Mouse (Mus musculus) left cerebral cortex, postnatal 36 days (tissue): Measurements from ENCODE around the gene Desi1. TPM values are rescaled to one million over a fixed set of nuclear protein-coding genes. Genes with fewer than 3 reads are reported as not detected.

Experiments
- DNase-seq, 2 experiments: peaks; one replicate each; pipeline ENCODE4 v3.0.0; 2021 to 2022; ENCODE audit warnings: low spot score in 2 of 2, mixed read lengths in 1 of 2
- intact Hi-C: fragments of 180-260 bp; cut with DNase I; formaldehyde crosslinking; loops from one replicate; pipeline ENCODE4 v1.15.1; 2025
- total RNA-seq, 2 experiments: library from RNA; stranded (reverse); gene quantifications; 2 replicates each; pipeline ENCODE4 v1.2.3; 2021

The Desi1 gene
- total RNA-seq = 100 to 1,000 TPM; 103 to 118 TPM

DNA sequence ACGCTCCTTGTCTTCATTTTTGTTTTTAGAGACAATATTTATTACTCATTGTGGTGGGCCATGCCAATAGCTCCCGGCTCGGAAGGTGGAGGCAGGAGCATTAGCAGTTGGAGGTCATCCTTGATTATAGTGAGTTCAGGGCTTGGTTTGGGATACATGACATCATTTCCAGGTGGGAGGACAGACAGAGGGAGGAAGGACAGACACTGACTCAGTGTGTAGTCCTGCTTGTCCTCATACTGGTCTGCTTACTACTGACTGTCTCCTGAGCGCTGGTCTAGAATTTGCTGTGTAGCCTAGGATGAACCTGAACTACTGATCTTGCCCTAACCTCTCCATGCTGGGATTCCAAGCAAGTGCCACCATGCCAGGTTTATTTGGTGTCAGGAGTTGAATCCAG is at the start of gene Desi1:
TSS of gene Desi1 (minus strand) at position 101 of the 400 bp plus-strand sequence.
- intact Hi-C loops = no loop called here
- DNase-seq = no peak

DNA sequence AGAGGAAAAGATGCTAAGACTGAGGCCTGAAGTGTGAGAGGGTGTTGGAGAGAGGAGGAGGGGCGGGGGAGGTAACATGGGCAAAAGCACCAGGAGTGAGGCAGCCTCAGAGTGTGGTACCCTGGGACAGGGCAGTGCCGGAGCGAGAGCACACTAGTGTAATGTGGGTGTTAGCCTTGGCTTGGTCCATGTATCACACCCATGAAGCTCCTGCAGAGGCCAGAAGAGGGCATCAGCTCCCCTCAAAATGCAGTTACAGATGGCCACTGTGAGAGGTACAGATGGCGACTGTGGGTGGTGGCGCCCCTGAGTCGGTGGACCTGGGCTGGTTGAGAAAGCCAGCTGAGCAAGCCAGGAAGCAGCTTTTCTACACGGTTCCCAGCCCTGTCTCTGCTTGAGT is 47.5 kb upstream of the Desi1 start:
- peak; percentile 66 to 73 for DNase-seq
- intact Hi-C loops = loop anchor here (5.0 kb wide), 1 partner anchor 156 kb away; no protein-coding TSS in a partner anchor

DNA sequence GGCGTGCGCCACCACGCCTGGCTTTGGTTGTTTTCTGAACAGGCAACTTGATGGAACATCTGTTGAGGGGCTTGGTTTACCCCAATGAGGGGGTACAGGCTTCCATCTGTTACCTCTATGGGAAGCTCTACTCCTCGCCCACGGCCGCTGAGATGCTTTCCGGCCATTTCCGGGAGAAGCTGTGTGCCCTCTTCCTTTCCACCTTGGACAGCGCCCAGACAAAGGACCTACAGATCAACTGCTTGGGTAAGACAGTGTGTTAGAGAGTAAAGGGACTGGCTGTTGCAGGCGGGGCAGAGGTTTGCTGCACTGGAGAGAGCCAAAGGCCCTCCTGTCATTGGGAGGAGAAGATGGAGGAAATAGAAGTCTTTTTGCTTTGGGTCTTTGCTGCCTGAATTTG is 46.2 kb upstream of the Desi1 start:
- DNase-seq = no peak
- intact Hi-C loops = loop anchor here (5.0 kb wide), 1 partner anchor 157 kb away; no protein-coding TSS in a partner anchor

DNA sequence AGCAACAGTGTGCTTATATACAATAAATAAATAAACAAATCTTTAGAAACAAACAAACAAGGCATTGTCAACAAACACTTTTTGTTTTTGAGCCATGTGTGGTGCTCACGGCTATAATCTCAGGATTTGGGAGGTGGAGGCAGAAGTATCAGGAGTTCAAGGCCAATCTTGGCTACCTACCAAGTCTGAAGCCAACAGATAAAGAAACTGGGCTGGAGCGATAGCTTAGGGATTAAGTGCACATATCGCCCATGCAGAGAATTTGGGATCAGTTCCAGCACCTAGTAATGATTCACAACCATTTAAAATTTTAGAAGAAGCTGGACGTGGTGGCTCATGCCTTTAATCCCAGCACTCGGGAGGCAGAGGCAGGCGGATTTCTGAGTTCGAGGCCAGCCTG is 39.8 kb upstream of the Desi1 start:
- no peak for DNase-seq
- intact Hi-C loops = no loop called here

DNA sequence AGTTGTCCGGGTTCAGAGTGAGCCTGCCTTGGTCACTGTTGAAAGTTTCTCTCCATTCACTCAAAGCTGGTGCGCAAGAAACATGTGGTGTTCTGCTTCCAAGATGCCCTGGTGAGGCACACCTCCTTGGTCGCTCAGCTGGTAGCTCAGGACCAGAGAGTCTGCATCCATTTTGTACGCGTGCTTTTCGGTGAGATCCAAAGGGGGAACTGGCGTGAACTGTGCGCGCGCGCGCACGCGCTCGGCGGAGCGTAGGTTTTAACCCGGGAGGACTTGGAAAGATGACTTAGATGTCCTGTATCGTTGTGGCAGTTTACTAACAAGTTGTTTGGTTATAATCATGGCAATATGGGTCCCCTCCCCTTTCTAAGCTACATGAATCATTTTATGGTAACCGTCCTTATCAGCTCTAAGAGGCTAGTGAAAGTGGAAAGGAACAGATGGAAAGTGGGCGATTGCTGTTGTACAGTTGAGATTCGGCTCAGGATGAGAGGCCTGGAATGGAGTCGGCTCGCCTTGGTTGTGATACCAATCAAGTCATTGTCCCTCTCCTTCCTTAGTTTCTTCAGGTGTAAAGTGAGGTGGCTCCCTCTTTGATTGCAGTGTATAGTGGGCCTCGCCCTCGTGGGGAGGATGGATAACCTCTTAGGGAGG is 38.3 kb upstream of the Desi1 start:
- peak in 1 of 2 experiments; percentile 30 for DNase-seq
- intact Hi-C loops = no loop called here

DNA sequence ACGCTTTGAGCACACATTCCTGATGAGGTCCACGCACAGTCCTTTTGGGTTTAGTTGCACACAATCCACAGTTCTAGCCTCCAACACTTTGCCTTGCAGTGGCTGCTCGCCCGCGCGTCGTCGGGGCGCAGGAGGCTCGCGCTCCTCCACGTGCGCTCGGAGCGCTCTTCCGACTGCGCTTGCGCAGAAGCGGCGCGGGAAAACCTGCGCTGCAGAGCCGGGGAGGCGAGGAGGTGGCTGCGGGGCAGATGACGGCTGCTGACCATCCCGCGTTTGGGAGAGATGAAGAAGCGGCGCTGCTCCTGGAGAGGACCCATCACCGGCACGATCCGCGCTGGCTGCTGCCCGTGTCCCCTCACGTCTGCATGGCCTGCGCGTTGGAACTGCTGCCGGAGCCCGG is 36.2 kb upstream of the Desi1 start, which contains the start of gene Mei1:
TSS of gene Mei1 (plus strand) at position 99 of the 400 bp plus-strand sequence.
- intact Hi-C loops = loop anchor here (5.0 kb wide), 2 partner anchors 37 to 67 kb away; no protein-coding TSS in a partner anchor
- peak in 1 of 2 experiments; percentile 27 for DNase-seq

DNA sequence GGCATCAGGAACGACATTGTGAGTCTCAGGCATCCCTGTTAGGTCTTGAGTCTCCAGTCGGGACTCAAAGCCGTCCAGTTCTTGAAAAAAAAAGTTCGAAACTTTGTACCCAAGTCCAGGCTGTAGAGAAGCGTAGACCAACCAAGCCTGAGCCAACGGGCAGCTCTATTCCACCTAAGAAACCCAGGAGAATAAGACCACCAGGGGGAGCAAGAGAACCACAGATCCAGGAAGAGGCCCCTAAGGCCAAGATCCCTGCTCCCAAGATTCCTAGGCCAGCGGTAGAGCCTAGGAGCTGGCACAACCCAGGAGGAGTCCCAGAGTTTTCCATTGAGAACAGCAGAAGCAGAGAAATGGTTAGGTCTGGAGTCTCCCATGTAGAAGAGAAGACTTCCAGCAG is 31.8 kb upstream of the Desi1 start:
- peak; percentile 37 to 72 for DNase-seq
- intact Hi-C loops = loop anchor here (2.0 to 5.0 kb wide), 3 partner anchors 42 to 171 kb away; no protein-coding TSS in a partner anchor

DNA sequence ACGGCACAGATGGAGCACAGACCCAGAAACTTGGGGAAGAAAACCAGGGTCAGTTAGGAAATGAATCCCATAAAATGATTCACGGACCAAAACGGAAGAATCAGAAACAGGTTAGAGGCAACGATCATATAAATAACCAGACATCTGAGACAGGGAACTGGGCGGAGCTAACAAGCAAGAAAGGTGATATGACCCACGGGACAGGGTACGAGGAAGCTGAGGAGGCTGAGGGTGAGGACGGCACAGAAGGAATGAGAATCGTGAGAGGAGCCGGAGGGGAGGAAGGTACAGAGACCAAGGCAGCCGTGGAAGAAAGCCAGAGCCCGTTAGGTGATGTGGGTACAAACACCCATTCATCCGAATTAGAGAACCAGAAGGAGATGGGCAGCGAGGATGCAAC is 30.2 kb upstream of the Desi1 start:
- intact Hi-C loops = loop anchor here (2.0 kb wide), 1 partner anchor 173 kb away; no protein-coding TSS in a partner anchor
- DNase-seq = no peak

DNA sequence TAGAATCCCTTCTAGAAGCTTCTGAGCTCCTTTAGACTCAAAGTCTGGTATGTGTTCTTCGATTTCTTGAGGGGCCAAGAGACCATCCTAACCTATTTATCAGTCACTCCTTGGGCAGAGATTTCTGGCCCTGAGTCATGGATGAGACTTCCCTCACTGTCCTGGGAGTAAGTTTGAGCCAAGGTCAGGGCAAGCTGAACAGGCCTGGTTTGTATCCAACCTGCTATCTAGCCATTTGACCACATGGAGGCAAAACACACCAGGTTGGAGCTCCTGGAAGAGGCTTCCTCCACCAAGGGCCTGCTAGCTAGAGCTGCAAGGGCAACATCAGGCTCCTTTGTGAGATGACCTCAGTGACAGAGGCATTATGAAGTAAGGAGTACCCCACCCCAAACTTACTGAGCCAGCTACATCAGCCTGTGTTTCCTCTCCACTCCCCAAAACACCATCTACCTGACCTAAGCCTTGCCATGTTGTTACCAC is 25.1 kb upstream of the Desi1 start, which contains the start of gene 4930407I10Rik:
TSS of gene 4930407I10Rik (plus strand) at position 433 of the 483 bp plus-strand sequence.
- no peak for DNase-seq
- intact Hi-C loops = no loop called here

DNA sequence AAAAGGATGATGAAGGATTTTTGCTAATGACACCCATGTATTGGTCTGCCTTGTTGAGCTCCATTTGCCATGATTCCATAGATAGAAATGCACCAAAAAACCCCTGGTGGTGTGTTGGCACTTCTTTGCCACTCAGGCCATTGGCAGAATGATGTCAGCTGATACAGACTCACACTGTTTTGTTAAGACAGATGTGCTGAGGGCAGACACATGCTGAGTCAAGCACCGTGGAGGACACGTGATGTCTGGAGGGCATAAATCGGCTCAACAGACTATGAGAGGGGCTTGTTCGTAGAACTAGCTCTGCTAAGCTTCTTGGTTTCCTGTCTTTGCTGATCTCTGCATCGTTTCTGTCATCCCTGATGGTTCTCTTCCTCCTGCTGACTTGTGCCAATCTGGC is 18.9 kb upstream of the Desi1 start:
- intact Hi-C loops = no loop called here
- DNase-seq = no peak

DNA sequence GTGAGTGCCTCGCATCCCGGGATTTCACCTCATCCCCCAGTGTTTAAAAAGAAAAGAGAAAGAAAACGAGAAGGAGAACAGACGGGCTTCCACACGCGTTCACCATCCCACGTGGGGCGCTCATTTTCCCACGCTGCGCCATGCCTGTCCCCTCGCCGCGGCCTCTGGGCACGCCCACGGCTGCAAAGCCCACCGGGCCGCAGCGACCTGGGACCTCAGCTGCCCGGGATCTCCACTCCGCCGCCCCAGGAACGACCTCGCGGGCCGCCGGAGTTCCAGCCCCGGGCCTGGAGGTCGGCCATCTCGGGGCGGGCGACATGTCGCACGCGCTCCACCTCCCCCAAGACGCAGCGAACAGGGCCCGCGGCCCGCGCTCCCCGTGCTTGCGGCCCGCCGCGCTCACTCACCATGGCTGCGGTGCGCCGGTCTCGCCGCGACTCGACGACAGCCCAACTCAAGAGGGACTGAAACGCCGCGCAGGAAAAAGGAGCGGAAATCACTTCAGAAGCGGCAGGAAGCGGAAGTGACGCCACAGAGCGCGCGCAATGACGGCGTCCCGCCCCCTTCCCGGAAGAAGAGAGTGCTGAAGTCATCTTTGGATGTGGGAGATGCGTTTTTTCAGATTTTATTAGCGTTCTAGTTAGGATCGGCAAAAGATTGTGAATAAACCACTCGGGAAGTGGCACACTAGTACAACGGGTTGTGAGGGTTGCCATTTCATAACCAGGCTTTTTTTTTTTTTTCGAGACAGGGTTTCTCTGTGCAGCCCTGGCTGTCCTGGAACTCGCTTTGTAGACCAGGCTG is 13.6 kb upstream of the Desi1 start, which contains the start of gene Snu13:
TSS of gene Snu13 (minus strand) at position 519 of the 804 bp plus-strand sequence.
- DNase-seq = peak; percentile 92 to 93
- intact Hi-C loops = no loop called here

DNA sequence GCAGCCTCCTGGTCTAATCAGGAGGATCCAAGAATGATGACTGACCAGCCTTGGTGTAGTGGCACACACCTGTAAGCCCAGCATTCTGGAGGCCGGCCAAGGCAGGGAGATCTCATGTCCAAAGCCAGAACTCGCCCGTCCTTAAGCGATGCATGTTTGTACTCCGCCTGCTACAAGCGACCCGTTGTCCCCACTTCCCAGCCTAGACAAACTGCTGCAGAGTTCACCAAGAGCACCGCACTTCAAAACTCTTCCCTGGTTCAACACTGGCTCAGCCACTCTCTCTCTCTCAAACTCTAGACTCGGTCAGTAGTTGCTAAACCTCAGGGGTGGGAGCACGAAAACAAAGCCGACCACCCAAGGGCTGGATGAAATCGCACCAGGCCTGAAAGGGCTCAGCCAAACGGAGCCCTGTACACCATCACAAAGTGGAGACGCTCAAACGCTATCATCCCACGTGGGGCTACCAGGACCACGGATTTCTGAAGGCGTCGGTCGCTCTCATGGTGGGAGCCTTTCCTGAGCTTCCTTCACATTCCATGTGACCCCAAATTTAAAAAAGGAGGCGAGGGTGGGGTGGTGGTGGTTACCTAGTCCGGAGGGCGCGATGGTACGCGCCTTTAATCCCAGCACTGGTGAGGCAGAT is 12.7 kb upstream of the Desi1 start:
- intact Hi-C loops = no loop called here
- peak in 1 of 2 experiments; percentile 11 for DNase-seq

DNA sequence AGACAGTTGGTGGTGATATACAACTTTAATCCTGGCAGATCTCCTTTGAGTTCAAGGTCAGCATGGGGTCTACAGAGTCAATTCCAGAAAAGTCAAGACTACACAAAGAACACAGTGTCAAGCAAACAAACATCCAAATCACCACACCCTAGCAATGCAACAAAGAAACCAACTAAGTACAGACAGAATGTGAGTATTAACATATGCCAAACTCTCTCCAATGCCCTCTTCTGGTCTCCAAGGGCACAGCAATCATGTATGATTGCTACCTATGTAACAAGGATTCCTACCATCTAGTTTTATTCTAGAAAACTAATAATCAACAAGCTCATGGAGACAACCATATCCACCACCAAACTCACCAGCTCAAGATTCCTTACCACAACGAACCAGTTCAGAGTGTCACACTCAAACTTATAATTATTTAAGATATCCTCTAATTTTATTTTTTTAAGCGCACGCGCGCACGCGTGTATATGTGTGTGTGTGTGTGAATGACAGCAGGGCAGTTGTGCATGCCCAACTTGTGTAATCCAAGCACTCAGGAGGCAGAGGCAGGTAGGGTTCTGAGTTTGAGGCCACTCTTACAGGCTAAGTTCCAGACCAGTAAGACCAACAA is 10.6 kb upstream of the Desi1 start:
- no peak for DNase-seq
- intact Hi-C loops = no loop called here

DNA sequence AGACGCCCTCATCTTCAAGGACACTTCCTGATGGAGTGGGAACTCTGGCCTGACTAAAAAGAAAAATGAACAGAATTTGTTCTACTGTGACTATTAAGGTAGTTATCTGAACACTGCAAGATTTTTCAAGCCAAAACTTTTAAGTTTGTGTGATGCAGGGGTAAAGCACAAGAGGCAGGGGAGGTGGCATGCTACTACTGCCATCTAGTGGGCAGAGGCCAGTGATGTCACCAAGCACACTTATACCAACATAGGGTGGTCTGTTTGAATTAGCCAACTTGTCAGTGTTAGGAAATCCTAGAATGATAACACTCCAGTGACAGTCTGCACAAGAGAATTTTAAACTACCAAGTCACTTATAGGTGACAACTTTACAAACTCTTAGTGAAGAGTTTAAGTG is 7.0 kb upstream of the Desi1 start:
- intact Hi-C loops = no loop called here
- no peak for DNase-seq

DNA sequence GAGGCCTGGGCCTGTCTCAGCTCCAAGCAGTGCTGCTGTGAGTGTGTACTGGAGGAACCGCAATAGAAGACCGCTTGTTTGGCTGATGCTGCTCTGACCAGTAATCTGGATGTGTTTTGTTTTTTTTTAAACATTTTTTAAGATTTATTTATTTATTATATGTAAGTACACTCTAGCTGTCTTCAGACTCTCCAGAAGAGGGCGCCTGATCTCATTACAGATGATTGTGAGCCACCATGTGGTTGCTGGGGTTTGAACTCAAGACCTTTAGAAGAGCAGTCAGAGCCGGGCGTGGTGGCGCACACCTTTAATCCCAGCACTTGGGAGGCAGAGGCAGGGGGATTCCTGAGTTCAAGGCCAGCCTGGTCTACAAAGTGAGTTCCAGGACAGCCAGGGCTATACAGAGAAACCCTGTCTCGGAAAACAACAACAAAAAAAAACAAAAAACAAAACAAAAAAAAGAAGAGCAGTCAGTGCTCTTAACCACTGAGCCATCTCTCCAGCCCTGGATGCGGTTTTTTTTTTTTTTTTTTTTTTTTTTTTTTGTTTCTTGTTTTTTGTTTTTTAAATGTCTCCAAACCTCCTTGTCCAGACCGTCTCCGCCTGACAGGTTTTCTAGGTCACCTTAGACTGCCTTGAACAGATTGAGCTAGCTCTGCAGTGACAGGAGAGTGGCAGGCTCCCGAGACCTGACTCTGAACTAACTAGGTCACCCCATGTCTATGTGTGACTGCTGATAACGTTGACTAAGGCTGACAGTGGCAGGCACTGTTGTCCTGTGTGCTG is 2.4 kb upstream of the Desi1 start:
- intact Hi-C loops = no loop called here
- DNase-seq = no peak

DNA sequence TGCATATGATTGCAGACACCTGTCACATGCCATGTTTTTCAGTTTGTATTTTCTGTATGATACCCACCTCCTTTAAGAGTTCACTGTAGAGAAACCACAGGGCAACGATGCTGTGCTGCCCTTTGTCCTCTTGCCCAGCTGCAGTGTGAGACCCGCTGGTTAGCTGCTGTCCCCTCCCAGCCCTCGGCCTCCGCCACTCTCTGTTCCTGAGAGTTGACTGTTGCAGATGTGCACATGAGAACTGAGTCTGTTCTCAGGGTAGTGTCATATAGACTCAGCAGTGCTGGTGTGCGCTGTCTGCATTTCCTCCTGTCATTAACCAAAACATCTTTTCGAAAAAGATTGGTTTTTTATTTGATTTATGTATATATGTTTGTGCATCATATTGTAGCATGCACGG is 1.3 kb downstream of the Desi1 start:
- intact Hi-C loops = no loop called here
- no peak for DNase-seq

DNA sequence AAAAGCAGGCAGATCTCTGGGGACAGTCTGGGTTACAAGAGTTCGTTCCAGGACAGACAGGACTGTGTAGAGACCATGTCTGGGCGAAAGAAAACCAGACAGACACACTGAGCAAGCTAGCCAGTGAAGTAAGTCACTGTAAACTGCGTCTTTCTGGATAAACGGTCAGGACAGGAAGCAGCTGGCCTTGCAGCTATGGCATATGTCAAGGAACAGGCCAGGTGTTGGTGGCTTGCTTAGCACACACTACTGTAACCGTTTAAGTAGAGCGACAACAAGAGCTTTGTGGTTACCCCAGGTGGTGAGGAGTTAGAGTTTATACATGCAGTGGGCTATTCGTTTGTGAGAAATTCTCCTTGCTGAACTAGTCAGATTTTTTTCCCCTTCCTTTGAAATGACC is 5.9 kb downstream of the Desi1 start:
- intact Hi-C loops = no loop called here
- no peak for DNase-seq

DNA sequence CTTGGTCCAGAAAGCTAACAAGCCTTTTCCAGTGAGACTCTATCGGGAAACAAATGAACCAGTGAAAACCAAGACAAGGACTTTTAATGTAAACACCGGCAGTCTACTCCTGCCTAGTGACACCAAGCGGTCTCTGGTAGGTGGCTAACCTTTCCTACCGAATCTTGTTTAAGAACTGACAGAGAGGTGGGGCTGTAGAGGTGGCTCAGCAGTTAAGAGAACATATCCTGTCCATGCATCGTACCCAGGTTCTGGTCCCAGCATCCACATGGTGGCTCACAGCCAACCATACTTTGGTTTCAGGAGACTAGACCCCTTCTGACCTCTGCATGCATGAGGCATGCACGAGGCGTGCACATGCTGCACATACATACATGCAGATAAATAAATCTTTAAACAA is 6.4 kb downstream of the Desi1 start:
- intact Hi-C loops = no loop called here
- DNase-seq = no peak
